Mouse (Mus musculus): ENCODE measurements around the gene Tomt.

- TF ChIP-seq CTCF (IDR thresholded peaks at IDR 0.05; ENCODE audit: extremely low read depth, insufficient read depth, insufficient read length, insufficient replicate concordance): no peak
- TF ChIP-seq POLR2A (IDR thresholded peaks at IDR 0.05; ENCODE audit: low read depth, low read length): no peak
These were observed 47.8 kb downstream of the Tomt start for GRCm38 (mm10) chr7:101858362-101858761.

Measured in spleen, adult 2 months (tissue).